Mouse (Mus musculus) MEL (cell line): ENCODE measurements around the gene Tmem253.

Experiments
- CHD2 ChIP-seq: IDR thresholded peaks from 2 replicates; pipeline ENCODE4 v1.6.1; 2011; ENCODE audit warnings: low read length, improper control_type of control experiment
- EP300 ChIP-seq, 2 experiments: IDR thresholded peaks; 2 replicates each; pipeline ENCODE4 v1.6.1; 2011; ENCODE audit warnings: improper control_type of control experiment in 2 of 2, low read length in 2 of 2, low read depth in 1 of 2, mild to moderate bottlenecking in 1 of 2
- MAFK ChIP-seq: IDR thresholded peaks from 2 replicates; pipeline ENCODE4 v1.6.1; 2011; ENCODE audit warnings: low read depth, mild to moderate bottlenecking, low read length, improper control_type of control experiment, borderline replicate concordance
- MAZ ChIP-seq: IDR thresholded peaks from 2 replicates; pipeline ENCODE4 v1.6.1; 2012; ENCODE audit warnings: low read depth, mild to moderate bottlenecking, inconsistent platforms, low read length, improper control_type of control experiment
- POLR2A ChIP-seq, 2 experiments: IDR thresholded peaks; 2 replicates each; pipeline ENCODE4 v1.6.1; 2011 to 2012; ENCODE audit warnings: low read length in 2 of 2, mild to moderate bottlenecking in 2 of 2, control low read depth in 1 of 2, improper control_type of control experiment in 1 of 2, low read depth in 1 of 2, moderate library complexity in 1 of 2; ENCODE audit not compliant: control insufficient read depth in 1 of 2, insufficient read depth in 1 of 2, poor library complexity in 1 of 2
- SMC3 ChIP-seq: IDR thresholded peaks from 2 replicates; pipeline ENCODE4 v1.6.1; 2011; ENCODE audit warnings: low read depth, low read length, improper control_type of control experiment
- USF1 ChIP-seq: IDR thresholded peaks from 2 replicates; pipeline ENCODE4 v1.6.1; 2014; ENCODE audit warnings: low read depth, mild to moderate bottlenecking, inconsistent platforms, low read length, improper control_type of control experiment, moderate library complexity

DNA sequence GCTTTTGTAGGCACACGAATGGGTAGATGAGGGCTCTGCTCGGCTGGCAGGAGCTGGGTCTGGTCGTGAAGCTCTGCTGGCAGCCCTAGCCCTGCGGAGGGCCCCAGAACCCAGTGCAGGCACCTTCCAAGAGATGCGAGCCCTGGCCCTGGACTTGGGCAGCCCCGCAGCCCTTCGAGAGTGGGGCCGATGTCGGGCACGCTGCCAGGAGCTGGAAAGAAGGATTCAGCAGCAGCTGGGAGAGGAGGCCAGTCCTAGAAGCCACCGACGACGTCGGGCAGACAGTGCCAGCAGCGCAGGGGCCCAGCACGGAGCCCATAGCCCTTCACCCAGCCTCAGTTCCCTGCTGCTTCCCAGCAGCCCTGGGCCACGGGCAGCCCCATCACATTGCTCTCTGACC, 18.6 kb upstream of the Tmem253 start:
- no peak for TF ChIP-seq MAFK
- no peak for TF ChIP-seq MAZ
- no peak for TF ChIP-seq SMC3
- no peak for TF ChIP-seq EP300 (IDR thresholded peaks at IDR 0.05; ENCODE audit: low read depth in 1 of 2, low read length in 2 of 2)
- no peak for TF ChIP-seq CHD2
- no peak for TF ChIP-seq POLR2A (IDR thresholded peaks at IDR 0.05; ENCODE audit: control insufficient read depth in 1 of 2, insufficient read depth in 1 of 2, low read depth in 1 of 2, low read length in 2 of 2, poor library complexity in 1 of 2)
- TF ChIP-seq USF1: no peak
